Mouse (Mus musculus) olfactory bulb, adult 2 months (tissue): Measurements from ENCODE around the gene Ccnyl1. TPM values are rescaled to one million over a fixed set of nuclear protein-coding genes. Genes with fewer than 3 reads are reported as not detected.
"Not testable (repeated sequence)": the region's sequence is repeated elsewhere in the genome, so short reads cannot be mapped to it uniquely, and the experiment has no call there.

Experiments
- H3K27ac ChIP-seq: fragments of 200-500 bp; 2 replicates; pipeline ENCODE4 v1.5.1; 2012; ENCODE audit warnings: low read depth, low read length; ENCODE audit not compliant: insufficient read depth
- H3K4me1 ChIP-seq: fragments of 200-500 bp; 2 replicates; pipeline ENCODE4 v1.6.1; 2012; ENCODE audit warnings: low read length; ENCODE audit not compliant: control insufficient read depth, insufficient read depth
- H3K4me3 ChIP-seq: fragments of 200-500 bp; 2 replicates; pipeline ENCODE4 v1.5.1; 2012; ENCODE audit warnings: mild to moderate bottlenecking, low read depth, low read length, moderate library complexity; ENCODE audit not compliant: insufficient read depth
- CTCF ChIP-seq: fragments of 200-500 bp; IDR thresholded peaks from 2 replicates; pipeline ENCODE4 v1.5.1; 2012; ENCODE audit warnings: low read depth, mild to moderate bottlenecking, low read length, moderate library complexity; ENCODE audit not compliant: insufficient read depth
- POLR2A ChIP-seq: fragments of 200-500 bp; IDR thresholded peaks from 2 replicates; pipeline ENCODE4 v1.6.1; 2012; ENCODE audit warnings: mild to moderate bottlenecking, low read depth, low read length, moderate library complexity; ENCODE audit not compliant: insufficient read depth
- WGBS: fragments of 180-500 bp; shearing (Covaris S2); methylation state at CpG from one replicate; pipeline ENCODE4 v1.1.7; 2018; 5-methylcytosine and 5-hydroxymethylcytosine counted together
- polyA plus RNA-seq: library from polyadenylated mRNA; stranded (reverse); fragments of >200 nt; gene quantifications from 2 replicates; pipeline ENCODE4 v1.2.4, GENCODE M21; 2012; ENCODE audit warnings: low replicate concordance; ENCODE audit not compliant: missing spikeins, insufficient read depth, insufficient read length

The Ccnyl1 gene
- not detected in 2 replicates for polyA plus RNA-seq

DNA sequence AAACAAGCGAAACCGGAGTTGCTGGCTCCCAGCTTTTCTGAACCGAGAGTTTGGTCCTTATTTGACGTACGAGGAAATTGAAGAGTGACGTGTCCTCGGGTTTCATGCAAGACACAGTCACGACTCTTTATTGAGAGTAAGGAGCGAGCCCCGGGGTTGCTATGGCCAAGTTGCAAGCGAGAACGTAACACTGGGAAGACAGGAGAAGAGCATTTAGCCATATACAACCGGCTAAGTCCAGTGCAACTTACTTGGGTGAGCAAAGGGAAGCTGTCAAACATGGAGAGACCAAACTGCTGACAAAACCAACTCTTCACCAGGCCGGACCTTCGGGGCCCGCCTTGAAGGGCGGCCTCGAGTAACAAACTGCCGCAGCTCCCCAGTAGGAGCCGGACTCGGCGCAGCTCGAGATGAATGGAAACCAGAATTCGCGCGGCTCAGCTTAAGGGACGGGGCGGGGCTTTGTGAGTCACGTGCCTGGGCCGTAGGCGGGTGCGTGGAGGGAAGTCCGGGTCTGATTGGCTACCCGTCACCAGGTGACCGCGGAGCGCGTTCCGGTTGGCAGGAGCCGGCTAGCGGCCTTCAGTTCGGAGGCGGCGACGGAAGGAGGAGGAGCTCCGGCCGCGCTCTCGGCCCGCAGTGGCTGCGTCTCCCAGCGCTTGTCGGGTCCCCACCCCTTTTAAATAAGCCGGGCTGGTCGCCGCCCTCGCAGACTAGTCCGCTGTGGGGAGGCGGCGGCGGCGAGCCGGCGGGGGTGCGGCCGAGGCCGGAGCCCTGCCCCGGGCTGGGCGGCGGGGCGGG, at the start of gene Ccnyl1:
Ccnyl1 (plus strand) TSS at position 243 of the 801 bp plus-strand sequence.
- H3K4me3 ChIP-seq = peak within 1 kb of the TSS; percentile 93
- H3K4me1 ChIP-seq = no peaks in the 10 kb centered on the region
- 2% methylated on average over 71 of the region's 71 CpGs for WGBS
- H3K27ac ChIP-seq = no peak within 1 kb of the TSS
- TF ChIP-seq POLR2A = peak; percentile 70
- TF ChIP-seq CTCF = no peak

DNA sequence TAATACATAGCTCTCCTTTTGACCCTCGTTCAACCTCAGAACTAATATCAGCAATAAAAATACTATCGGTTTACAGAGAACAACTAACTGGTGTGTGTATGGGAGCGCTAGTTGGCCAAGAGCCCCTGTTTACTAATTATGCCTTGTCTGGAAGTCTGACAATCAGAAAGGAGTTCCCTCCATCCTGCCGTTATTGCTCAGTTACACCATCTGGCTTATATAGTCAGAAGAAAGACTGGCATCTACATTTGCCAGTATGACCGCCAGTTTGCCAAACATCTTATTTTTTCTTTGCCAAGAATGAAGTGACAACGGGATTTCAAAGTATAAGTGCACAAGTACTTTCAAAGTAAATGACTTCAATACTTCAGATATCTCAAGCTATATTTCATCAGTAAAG, 49.2 kb upstream of the Ccnyl1 start:
- Histone ChIP-seq H3K27ac (no peak overlapping the region), H3K4me1 (no peaks in the 10 kb centered on the region), H3K4me3 (no peak overlapping the region)
- 68% methylated on average over 6 of the region's 6 CpGs for WGBS
- TF ChIP-seq CTCF = no peak
- no peak for TF ChIP-seq POLR2A

DNA sequence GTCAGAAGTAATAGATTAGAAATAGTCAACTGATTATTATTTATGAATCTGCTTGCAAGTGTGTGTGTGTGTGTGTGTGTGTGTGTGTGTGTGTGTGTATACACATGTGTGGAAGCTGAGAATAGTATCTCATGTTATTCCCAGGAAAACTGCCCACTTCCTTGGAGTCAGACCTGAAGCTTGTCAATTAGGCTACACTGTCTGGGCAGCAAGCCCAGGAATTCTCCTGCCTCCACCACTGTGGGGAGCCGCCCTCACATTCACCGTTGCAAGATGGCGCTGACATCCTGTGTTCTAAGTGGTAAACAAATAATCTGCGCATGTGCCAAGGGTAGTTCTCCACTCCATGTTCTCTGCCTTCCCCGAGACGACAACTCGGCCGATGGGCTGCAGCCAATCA, 47.7 kb upstream of the Ccnyl1 start:
- 79% methylated on average over 8 of the region's 8 CpGs for WGBS
- H3K4me1 ChIP-seq, H3K4me3 ChIP-seq, H3K27ac ChIP-seq: not testable (repeated sequence)

DNA sequence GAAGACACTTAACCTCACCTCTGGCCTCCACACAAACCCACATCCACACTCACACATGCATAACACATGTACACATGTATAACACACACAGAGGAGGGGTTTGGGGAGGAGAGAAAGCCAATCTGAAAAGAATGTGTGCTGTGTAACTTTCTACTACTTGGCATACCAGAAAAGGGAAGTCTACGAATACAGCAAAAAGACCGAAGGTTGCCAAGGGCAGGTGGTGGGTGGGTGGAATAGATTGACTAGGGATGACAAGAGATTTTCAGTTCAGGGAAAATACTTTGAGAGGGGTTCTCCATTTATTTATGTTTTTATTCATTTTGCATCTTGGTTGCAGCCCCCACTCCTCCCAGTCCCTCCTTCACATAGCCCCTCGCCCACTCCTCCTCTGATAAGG, 45.7 kb upstream of the Ccnyl1 start:
- TF ChIP-seq CTCF (no peak), POLR2A (no peak)
- H3K4me3 ChIP-seq = no peak overlapping the region
- H3K4me1 ChIP-seq = no peaks in the 10 kb centered on the region
- H3K27ac ChIP-seq = no peak overlapping the region
- WGBS = 96% methylated on average over 3 of the region's 3 CpGs

DNA sequence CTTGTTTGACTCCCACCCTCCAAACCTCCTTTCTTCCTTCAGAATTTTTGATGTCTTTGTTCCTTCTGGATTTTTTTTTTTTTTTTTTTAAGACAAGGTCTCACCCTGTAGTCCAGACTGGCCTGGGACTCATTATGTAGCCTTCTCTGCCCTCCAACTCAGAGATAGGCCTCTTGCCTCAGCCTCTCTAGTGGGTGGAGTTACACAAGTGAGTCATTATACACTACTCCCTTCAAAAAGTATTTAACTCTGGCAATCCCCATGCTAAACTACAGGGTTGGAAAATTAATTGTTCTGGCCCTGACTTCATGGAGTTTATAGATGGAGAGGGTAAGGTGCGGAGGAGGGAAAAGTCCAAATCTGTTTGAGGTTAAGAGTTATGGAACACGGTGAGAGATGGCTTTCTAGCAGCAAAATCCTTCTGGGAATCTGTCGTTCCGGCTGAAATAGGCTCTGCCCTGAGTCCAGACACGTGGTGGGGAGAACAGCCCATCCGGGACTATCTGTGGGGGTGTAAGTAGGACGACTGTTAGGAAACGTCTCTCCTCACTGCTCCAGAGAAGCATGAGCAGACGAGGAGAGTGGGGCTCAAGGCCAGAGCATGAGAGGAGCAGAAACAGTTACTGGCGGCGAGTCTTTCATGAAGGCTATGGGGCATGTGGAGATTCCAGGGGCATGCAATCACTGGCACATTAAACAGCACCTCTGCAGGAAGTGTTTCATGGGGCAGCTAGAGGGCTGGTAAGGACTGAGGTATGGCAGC, 40.7 kb upstream of the Ccnyl1 start:
- H3K4me1 ChIP-seq = peaks cover 9% of the 10 kb centered on the region; the same call in 1 of the 2 replicates
- WGBS = 65% methylated on average over 11 of the region's 11 CpGs
- no peak overlapping the region for H3K27ac ChIP-seq
- no peak for TF ChIP-seq CTCF
- no peak for TF ChIP-seq POLR2A
- H3K4me3 ChIP-seq = no peak overlapping the region

DNA sequence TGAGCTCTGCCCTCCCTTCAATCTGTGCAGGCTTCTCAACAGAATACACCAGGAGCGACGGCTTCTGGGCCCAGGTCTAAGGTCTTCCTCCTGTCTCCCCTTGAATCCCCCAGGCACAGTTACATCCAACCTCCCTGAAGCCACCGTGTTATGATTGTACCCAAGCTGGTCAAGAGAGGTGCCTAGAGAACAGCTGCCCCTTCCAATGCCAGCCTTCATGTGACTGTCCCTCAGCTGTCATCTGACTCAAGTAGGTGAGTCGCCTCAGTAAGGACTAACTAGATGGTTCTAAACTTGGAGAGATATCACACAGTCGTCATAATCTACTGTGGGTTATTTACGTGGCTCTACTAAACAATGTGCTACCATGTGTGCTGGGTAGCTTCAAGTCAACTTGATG, 36.6 kb upstream of the Ccnyl1 start:
- H3K4me3 ChIP-seq = no peak overlapping the region
- no peak overlapping the region for H3K27ac ChIP-seq
- H3K4me1 ChIP-seq = peaks cover 9% of the 10 kb centered on the region; the same call in 1 of the 2 replicates
- TF ChIP-seq CTCF = no peak
- no peak for TF ChIP-seq POLR2A
- 97% methylated on average over 6 of the region's 6 CpGs for WGBS

DNA sequence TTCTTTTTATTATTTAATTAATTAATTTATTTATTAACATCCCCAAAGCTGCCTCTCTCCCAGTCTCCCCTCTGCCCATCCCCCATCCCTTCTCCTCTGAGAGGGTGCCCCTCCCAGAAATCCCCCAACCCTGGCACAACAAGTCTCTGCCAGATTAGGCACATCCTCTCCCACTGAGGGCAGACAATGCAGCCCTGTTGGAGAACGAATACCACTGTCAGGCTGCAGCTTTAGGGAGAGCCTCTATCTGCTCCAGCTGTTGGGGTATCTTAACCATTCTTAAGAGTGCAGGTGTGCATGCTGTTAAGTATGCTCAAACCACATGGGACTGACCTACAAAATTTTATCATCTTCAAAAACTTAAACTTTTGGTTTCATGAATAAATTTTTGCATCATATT, 34.8 kb upstream of the Ccnyl1 start:
- Histone ChIP-seq H3K4me1 (peaks cover 6% of the 10 kb centered on the region; the same call in 1 of the 2 replicates), H3K4me3 (no peak overlapping the region), H3K27ac (no peak overlapping the region)
- WGBS = 44% methylated on average over 1 of the region's 1 CpGs
- TF ChIP-seq CTCF = no peak
- TF ChIP-seq POLR2A = no peak

DNA sequence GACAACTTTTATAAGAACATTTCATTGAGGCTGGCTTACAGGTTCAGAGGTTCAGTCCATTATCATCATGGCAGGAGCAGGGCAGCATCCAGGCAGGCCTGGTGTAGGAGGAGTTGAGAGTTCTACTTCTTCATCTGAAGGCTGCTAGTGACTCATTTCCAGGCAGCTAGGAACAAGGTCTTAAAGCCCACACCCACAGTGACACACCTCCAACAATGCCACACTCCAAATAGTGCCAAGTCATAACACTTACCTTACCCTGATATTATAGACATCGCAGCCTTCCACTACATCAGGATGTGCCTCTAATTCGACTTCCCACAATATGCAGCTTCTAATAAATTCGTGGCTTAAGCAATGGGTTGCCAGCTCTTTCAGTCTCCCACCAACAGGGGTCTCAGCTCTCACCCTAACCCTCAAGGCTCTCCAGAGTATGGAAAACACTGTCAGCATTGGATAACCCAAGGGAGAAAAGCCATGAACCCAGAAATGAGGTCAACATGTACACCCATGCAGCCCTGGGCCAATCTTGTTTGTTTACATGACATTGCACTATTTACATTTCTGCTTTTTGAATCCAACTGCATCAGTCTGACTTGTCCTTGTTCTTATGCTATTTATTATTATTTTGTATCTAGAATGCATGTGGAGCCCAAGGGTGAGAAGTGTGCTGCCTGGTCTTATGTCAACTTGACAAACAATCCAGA, 33.7 kb upstream of the Ccnyl1 start:
- TF ChIP-seq POLR2A (no peak), CTCF (no peak)
- no peak overlapping the region for H3K4me3 ChIP-seq
- 62% methylated on average over 3 of the region's 3 CpGs for WGBS
- H3K27ac ChIP-seq = no peak overlapping the region
- H3K4me1 ChIP-seq = peaks cover 6% of the 10 kb centered on the region; the same call in 1 of the 2 replicates

DNA sequence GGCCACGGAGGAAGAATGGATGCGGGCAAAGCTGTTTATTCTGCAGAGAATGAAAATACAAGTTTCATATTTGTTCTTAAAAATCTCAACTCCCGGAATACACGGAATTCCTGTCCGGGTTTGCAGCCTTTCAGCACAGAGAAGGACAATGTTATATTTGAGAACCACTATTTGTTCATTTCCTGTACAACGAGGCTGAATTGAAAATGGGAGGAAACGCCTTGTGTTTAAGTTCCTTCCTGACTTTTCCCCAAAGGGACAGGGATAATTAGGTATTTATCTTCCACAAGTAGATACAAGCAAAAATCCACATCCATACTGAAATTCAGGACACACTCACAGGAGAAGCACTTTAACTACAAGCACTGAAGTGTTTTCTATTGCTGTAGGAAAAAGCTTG, 31.4 kb upstream of the Ccnyl1 start:
- Histone ChIP-seq H3K4me1 (no peaks in the 10 kb centered on the region; the same call in 1 of the 2 replicates), H3K4me3 (no peak overlapping the region), H3K27ac (no peak overlapping the region)
- WGBS = 57% methylated on average over 7 of the region's 7 CpGs
- TF ChIP-seq CTCF (no peak), POLR2A (no peak)
